Mouse (Mus musculus): ENCODE measurements around the gene Mmp28. TPM values are rescaled to one million over a fixed set of nuclear protein-coding genes. Genes with fewer than 3 reads are reported as not detected.

Gene Mmp28
- polyA plus RNA-seq (2016; fragmentation: Nextera tagmentation; extraction: Ambion mirVana), result 3.2 and 3.5 TPM in 2 replicates

- Histone ChIP-seq H3K27me3 (peaks cover 58% of the 10 kb centered on the region), H3K4me3 (peak within 1 kb of the TSS; percentile 55), H3K36me3 (no peaks in the 10 kb centered on the region), H3K9me3 (replicated peaks) (no peaks in the 10 kb centered on the region), H3K27ac (no peak within 1 kb of the TSS), H3K9ac (peak within 1 kb of the TSS; percentile 74), H3K4me2 (replicated peaks) (peak within 1 kb of the TSS; percentile 87), H3K4me1 (peaks cover 20% of the 10 kb centered on the region)
- under 1% methylated on average over 42 of the region's 42 CpGs for WGBS
- ATAC-seq (ENCODE audit: low FRiP score), result no peak
Measured at GRCm38 (mm10) chr11:83462711-83463244, at the start of gene Mmp28. Gene Mmp28, minus strand, starts transcription at chr11:83463071.

GRCm38 (mm10) chr11:83509521-83509920 is 46.6 kb upstream of the Mmp28 start:
- ATAC-seq (ENCODE audit: low FRiP score), result no peak
- H3K9ac ChIP-seq, result no peak overlapping the region
- peaks cover 31% of the 10 kb centered on the region for H3K36me3 ChIP-seq
- H3K4me2 ChIP-seq (replicated peaks), result no peak overlapping the region
- no peaks in the 10 kb centered on the region for H3K9me3 ChIP-seq (replicated peaks)
- no peak overlapping the region for H3K4me3 ChIP-seq
- H3K4me1 ChIP-seq, result no peaks in the 10 kb centered on the region
- H3K27me3 ChIP-seq, result no peaks in the 10 kb centered on the region
- H3K27ac ChIP-seq, result no peak overlapping the region

GRCm38 (mm10) chr11:83504308-83504707 is 41.4 kb upstream of the Mmp28 start:
- Histone ChIP-seq H3K9ac (no peak overlapping the region), H3K4me3 (no peak overlapping the region), H3K4me2 (replicated peaks) (no peak overlapping the region), H3K27me3 (no peaks in the 10 kb centered on the region), H3K27ac (no peak overlapping the region), H3K36me3 (peaks cover 64% of the 10 kb centered on the region), H3K4me1 (no peaks in the 10 kb centered on the region), H3K9me3 (replicated peaks) (no peaks in the 10 kb centered on the region)
- WGBS, result 93% methylated on average over 5 of the region's 5 CpGs
- no peak for ATAC-seq (ENCODE audit: low FRiP score)

GRCm38 (mm10) chr11:83495571-83495970 is 32.7 kb upstream of the Mmp28 start:
- Histone ChIP-seq H3K4me1 (no peaks in the 10 kb centered on the region), H3K4me3 (no peak overlapping the region), H3K27me3 (no peaks in the 10 kb centered on the region), H3K27ac (no peak overlapping the region), H3K9me3 (replicated peaks) (no peaks in the 10 kb centered on the region), H3K9ac (no peak overlapping the region), H3K36me3 (peaks cover 14% of the 10 kb centered on the region), H3K4me2 (replicated peaks) (no peak overlapping the region)
- ATAC-seq (ENCODE audit: low FRiP score), result no peak
- 71% methylated on average over 2 of the region's 2 CpGs for WGBS

GRCm38 (mm10) chr11:83491488-83491887 is 28.6 kb upstream of the Mmp28 start:
- WGBS, result 87% methylated on average over 4 of the region's 4 CpGs
- Histone ChIP-seq H3K9ac (no peak overlapping the region), H3K27ac (no peak overlapping the region), H3K36me3 (peaks cover 27% of the 10 kb centered on the region), H3K27me3 (no peaks in the 10 kb centered on the region), H3K4me2 (replicated peaks) (no peak overlapping the region), H3K4me1 (no peaks in the 10 kb centered on the region), H3K9me3 (replicated peaks) (no peaks in the 10 kb centered on the region), H3K4me3 (no peak overlapping the region)
- ATAC-seq (ENCODE audit: low FRiP score), result no peak

- WGBS, result under 1% methylated on average over 37 of the region's 52 CpGs
- peak overlapping the region; percentile 96 for H3K27ac ChIP-seq
- peak; percentile 83 for ATAC-seq (ENCODE audit: low FRiP score)
- H3K9ac ChIP-seq, result peak overlapping the region; percentile 91
- H3K27me3 ChIP-seq, result peaks cover 7% of the 10 kb centered on the region
- peak overlapping the region; percentile 83 for H3K4me3 ChIP-seq
- H3K36me3 ChIP-seq, result peaks cover 5% of the 10 kb centered on the region; the same call in 1 of the 2 replicates
- H3K9me3 ChIP-seq (replicated peaks), result no peaks in the 10 kb centered on the region
- peaks cover 15% of the 10 kb centered on the region for H3K4me1 ChIP-seq
- peak overlapping the region; percentile 91 for H3K4me2 ChIP-seq (replicated peaks)
Measured at GRCm38 (mm10) chr11:83473235-83474016, 10.6 kb upstream of the Mmp28 start.

- Histone ChIP-seq H3K4me1 (peaks cover 15% of the 10 kb centered on the region), H3K9ac (peak within 1 kb of the TSS; percentile 91), H3K27me3 (peaks cover 7% of the 10 kb centered on the region), H3K4me2 (replicated peaks) (peak within 1 kb of the TSS; percentile 91), H3K4me3 (peak within 1 kb of the TSS; percentile 83), H3K9me3 (replicated peaks) (no peaks in the 10 kb centered on the region), H3K36me3 (0 out of 2 replicates have a peak, but pooled peaks cover 1% of the 10 kb centered on the region), H3K27ac (peak within 1 kb of the TSS; percentile 96)
- ATAC-seq (ENCODE audit: low FRiP score), result peak; percentile 98
- WGBS, result 1% methylated on average over 54 of the region's 66 CpGs
Measured at GRCm38 (mm10) chr11:83472324-83473234, 9.7 kb upstream of the Mmp28 start, which contains the start of gene Taf15. Gene Taf15, plus strand, starts transcription at chr11:83473086.

GRCm38 (mm10) chr11:83471766-83472165 is 8.9 kb upstream of the Mmp28 start:
- WGBS, result 91% methylated on average over 2 of the region's 2 CpGs
- Histone ChIP-seq H3K9me3 (replicated peaks) (no peaks in the 10 kb centered on the region), H3K27me3 (peaks cover 7% of the 10 kb centered on the region), H3K4me3 (0 out of 2 replicates have a peak overlapping the region, but pooled peaks have one; percentile 83), H3K27ac (no peak overlapping the region), H3K4me2 (replicated peaks) (peak overlapping the region; percentile 52), H3K4me1 (peaks cover 19% of the 10 kb centered on the region), H3K36me3 (no peaks in the 10 kb centered on the region), H3K9ac (no peak overlapping the region)
- no peak for ATAC-seq (ENCODE audit: low FRiP score)

GRCm38 (mm10) chr11:83468765-83469164 is 5.9 kb upstream of the Mmp28 start:
- H3K4me3 ChIP-seq, result no peak overlapping the region
- H3K27ac ChIP-seq, result no peak overlapping the region
- no peak overlapping the region for H3K4me2 ChIP-seq (replicated peaks)
- ATAC-seq (ENCODE audit: low FRiP score), result no peak
- no peaks in the 10 kb centered on the region for H3K9me3 ChIP-seq (replicated peaks)
- peaks cover 27% of the 10 kb centered on the region for H3K27me3 ChIP-seq
- H3K4me1 ChIP-seq, result peaks cover 7% of the 10 kb centered on the region
- 92% methylated on average over 3 of the region's 3 CpGs for WGBS
- no peaks in the 10 kb centered on the region for H3K36me3 ChIP-seq
- H3K9ac ChIP-seq, result no peak overlapping the region

- WGBS, result 64% methylated on average over 11 of the region's 11 CpGs
- Histone ChIP-seq H3K4me2 (replicated peaks) (no peak overlapping the region), H3K27me3 (peaks cover 42% of the 10 kb centered on the region)
Measured at GRCm38 (mm10) chr11:83467120-83467652, 4.3 kb upstream of the Mmp28 start.

GRCm38 (mm10) chr11:83465976-83466375 is 3.1 kb upstream of the Mmp28 start:
- 35% methylated on average over 2 of the region's 2 CpGs for WGBS
- Histone ChIP-seq H3K4me1 (peaks cover 16% of the 10 kb centered on the region), H3K27ac (no peak overlapping the region), H3K9me3 (replicated peaks) (no peaks in the 10 kb centered on the region), H3K9ac (no peak overlapping the region), H3K27me3 (peaks cover 50% of the 10 kb centered on the region), H3K36me3 (no peaks in the 10 kb centered on the region), H3K4me2 (replicated peaks) (no peak overlapping the region), H3K4me3 (no peak overlapping the region)
- no peak for ATAC-seq (ENCODE audit: low FRiP score)

More at GRCm38 (mm10) chr11:83467120-83467652, 4.3 kb upstream of the Mmp28 start:
- no peak overlapping the region for H3K27ac ChIP-seq
- H3K4me1 ChIP-seq, result peaks cover 17% of the 10 kb centered on the region
- H3K36me3 ChIP-seq, result no peaks in the 10 kb centered on the region
- ATAC-seq (ENCODE audit: low FRiP score), result no peak
- H3K9ac ChIP-seq, result no peak overlapping the region
- H3K9me3 ChIP-seq (replicated peaks), result no peaks in the 10 kb centered on the region
- H3K4me3 ChIP-seq, result no peak overlapping the region

Data from hindbrain, embryonic 12.5 days (tissue).